Mouse (Mus musculus) thymus, postnatal 4 days (tissue): ENCODE data around the gene Ttc16.
A peak's percentile ranks its signal among the peaks of the same experiment; 100 is the strongest.

Experiments
- DNase-seq: peaks from one replicate; pipeline ENCODE4 v3.0.0; 2021

The Ttc16 gene

DNA sequence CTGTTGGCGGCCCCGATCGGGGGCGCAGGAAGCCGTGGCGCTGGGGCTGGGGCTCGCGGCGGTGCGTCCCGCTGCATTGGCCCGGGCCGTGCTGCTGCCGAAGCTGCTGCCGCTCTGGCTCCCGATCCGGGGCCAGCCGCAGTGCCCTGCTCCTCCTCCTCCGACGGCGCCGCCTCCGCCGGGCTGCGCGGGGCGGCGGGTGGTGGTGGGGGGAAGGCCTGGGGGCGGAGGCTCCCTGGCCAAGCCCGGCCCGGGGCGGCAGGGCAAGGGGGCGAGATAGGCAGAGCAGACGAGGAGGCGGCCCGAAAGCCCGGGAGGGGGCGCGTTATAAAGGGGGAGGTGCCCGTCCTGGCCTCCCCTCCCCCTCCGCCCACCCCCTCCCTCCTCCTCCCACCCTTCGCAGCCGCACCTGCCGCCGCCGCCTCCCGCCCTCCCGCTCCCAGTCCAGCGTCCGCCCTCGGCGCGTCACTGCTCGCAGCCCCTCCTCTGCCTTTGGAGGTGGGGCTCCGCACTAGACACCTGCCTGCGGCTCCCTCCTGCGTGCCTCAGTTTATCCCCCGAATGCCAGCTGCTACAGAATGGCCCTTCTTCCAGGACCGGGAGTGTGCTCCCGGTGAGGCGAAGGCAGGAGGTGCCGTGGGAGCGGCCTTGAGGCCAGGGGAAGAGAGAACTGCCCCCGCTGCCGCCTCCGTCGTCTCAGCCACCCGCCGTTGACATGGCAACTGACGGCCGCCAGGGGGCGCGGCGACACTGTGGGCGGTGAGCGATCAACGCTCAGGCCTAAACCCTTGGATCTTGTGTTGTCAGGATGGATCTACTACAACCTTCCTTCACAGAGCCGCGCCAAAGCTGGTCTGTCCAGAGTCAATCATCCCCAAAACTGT lies 62.3 kb downstream of the Ttc16 start, which contains the start of gene Cdk9:
Gene Cdk9 (minus strand): TSS at position 143 of the 884 bp plus-strand sequence.
- DNase-seq, result peak; percentile 94

DNA sequence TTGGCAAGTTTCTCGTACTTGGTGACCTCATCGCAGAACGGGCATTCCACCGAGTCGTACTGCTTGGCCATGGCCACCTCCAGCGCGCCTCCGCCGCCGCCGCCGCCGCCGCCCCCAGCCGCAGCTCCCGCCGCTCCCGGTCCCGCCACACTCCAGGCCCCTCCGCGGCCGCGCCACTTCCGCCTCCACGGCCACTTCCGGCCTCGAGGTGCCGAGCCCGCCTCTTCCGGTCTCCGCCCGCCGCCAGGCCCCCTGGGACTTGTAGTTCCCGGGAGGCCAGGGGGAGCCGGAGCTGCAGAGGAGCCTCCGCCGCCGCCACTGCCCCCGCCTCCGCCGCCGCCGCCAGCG lies 62.9 kb downstream of the Ttc16 start:
- peak; percentile 98 for DNase-seq

DNA sequence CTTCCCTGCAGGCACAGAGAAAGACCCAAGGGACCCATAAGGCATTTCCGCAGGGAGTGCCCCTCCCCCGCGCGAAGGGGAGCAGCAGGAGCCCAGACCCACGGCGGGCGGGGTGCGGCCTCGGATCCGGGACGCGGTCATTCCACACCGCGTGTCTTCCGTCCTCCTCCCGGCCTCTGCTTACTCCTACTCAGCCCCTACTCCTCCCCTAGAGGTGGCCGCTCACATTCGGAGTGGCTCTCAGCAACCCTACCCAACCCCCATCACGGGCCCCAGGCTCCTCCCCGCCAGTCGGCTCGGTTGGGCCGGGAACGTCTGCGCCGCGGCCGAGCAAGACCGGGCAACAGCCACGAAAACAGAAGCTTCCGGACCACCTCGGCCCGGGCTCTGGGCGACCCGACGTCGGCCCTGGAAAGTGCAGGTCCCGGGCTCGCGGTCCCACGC lies 63.3 kb downstream of the Ttc16 start:
- peak; percentile 81 for DNase-seq

DNA sequence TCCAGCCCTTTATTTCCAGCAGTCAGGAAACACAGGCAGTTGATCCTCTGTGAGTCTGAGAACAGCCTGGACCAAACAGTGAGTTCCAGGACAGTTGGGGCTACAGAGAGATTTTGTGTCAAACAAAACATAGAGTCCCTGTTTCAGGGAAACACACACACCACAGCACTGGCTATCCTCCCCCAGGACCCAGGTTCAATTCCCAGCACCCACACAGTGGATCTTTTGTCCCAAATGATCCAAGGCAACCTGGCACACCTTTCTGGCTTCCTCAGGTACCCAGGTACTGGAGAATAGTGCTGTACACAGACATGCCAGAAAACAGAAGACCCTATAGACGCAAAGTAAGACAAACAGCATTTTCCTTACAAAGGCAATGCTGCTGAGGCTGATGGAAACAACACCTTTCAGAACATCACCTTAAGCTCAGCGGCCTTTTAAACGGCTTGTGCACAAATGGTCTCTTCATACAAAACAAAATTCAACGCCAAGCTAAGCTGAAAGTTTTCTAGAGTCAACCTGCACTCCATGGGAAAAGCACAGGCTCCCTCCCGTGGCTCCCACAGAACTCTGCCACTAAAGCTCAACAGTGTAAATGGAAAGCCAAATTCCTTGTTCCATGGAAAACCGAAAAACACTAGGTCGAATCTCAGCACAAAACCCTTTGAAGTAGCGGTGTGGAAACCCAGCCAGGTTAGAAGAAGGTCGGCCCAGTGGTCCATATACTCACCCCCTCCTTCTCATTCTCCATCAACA lies 64.0 kb downstream of the Ttc16 start:
- no peak for DNase-seq

DNA sequence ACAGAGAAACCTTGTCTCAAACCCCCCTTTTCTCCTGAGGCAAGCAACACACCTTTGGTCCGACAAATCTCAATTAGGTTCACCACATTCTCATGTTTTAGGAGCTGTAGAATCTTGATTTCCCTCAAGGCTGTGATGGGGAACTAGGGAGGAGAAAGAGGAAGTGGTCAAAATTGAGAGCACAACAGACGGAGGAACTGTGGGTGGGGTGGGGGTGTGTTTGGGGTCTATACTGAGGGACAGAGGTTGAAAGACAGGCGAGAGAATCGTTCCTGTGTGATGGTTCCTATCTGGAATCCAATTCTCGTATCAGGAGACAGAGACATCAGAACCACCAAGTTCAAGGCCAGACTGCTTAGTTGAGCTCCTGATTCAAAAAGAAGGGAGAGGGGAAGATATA lies 65.0 kb downstream of the Ttc16 start:
- DNase-seq, result no peak

DNA sequence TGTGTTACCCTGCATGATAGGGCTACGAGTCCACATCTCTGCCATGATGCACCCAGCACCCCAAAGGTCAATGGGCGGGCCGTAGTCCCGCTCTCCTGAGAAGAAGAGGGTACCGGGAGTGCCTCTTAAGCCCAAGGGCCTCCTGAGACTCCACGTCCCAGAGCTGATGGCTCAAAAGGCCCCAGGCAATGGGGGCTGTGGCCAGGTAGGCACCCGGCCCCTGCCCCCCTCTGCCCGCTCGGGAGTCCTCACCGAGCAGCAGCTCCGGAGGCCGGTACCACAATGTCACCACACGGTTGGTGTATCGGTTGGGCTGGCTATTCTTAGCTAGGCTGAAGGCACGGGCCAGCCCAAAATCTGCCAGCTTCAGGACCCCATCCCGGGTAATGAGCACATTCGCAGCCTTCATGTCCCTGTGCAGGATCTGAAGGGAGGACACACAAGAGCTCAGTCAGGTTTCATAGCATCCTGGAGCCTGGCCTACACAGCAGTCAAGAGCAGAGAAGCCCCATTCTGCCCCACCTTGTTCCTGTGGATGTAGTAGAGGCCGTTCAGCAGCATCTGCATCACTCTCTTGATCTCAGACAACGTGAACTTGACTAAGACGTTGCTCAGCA lies 65.8 kb downstream of the Ttc16 start:
- DNase-seq, result no peak

DNA sequence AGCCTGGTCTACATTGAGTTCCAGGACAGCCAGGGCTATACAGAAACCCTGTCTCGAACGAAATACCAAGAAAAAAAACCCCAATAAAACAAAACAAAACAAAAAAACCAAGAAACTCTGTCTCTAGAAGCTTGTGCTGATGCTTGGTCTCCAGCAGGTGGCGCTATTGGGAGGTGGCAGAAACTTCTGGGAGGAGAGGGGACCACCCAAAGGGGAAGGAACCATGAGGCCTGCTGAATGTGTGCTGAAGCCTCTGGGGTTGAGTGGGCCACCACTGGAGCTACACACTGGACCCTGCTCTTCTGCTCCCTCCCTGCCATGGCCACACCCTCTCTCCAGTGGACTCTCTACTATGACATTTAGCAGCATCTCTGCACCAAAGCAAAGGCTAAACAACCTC lies 66.8 kb downstream of the Ttc16 start:
- peak; percentile 93 for DNase-seq
